Mouse (Mus musculus) urinary bladder, postnatal 4 days (tissue): ENCODE measurements at regions not wholly inside any gene's neighbourhood (a gene's known extent, or its start where the extent isn't known, plus 50 kb on each side); places are given as distances from the start of the nearest gene placed in this dataset.

Source experiments
- DNase-seq, 2 experiments: peaks; one replicate each; pipeline ENCODE4 v3.0.0; 2021 to 2022; ENCODE audit warnings: low spot score in 2 of 2

GRCm38 (mm10) chr10:16592870-16593269 is 1130.1 kb upstream of the Cited2 start:
- no peak for DNase-seq

- DNase-seq, result no peak
These were observed 1123.0 kb upstream of the Cited2 start for GRCm38 (mm10) chr10:16600041-16600440.

DNA sequence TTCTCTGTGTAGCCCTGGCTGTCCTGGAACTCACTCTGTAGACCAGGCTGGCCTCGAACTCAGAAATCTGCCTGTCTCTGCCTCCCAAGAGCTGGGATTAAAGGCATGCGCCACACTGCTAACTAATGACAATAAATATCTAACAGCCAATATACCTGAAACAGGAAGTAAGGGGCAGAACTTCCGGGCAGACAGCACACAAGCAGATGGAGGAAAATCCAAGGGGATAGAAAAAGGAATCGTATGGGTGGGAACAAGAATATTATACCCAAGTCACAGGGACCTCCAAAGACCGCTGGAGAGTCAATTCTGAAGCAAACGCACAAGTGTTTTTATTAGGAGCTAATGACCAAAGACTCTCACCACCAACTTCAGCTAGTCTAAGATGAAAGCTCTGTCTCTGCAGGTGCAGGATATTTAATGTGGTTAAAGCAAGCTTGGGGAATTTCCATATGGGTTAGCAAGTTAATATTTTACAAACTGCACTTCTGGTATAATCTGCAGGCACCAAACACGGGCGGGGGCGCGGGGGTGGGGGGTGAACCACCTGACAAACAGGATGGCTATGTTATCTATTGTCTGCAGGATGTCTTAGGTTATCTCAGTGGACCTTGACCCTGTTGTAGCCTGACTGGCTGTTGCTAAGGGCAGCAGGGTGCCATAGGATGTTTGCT is 1122.3 kb upstream of the Cited2 start:
- no peak for DNase-seq

- no peak for DNase-seq
These were observed 1121.8 kb upstream of the Cited2 start for GRCm38 (mm10) chr10:16601225-16601595.

- no peak for DNase-seq
These were observed 1114.7 kb upstream of the Cited2 start for GRCm38 (mm10) chr10:16608339-16608738.

DNA sequence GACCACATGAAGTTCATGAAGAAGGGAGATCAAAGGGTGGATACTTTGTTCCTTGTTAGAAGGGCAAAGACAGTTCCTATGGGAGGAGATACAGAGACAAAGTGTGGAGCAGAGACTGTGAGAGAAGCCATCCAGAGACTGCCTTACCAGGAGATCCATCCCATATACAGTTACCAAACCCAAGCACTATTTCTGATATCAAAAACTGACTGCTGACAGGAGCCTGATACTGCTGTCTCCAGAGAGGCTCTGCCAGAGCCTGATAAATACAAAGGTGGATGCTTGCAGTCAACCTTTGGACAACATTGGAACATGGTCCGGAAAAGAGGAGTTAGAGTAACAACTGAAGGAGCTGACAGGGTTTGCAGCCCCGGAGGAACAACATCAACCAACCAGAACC is 1104.3 kb upstream of the Cited2 start:
- DNase-seq, result no peak

- no peak for DNase-seq
These were observed 1103.4 kb upstream of the Cited2 start for GRCm38 (mm10) chr10:16619584-16619983.

- DNase-seq, result no peak
These were observed 1102.0 kb upstream of the Cited2 start for GRCm38 (mm10) chr10:16620804-16621559.

GRCm38 (mm10) chr10:16622821-16623220 is 1100.2 kb upstream of the Cited2 start:
- no peak for DNase-seq

DNA sequence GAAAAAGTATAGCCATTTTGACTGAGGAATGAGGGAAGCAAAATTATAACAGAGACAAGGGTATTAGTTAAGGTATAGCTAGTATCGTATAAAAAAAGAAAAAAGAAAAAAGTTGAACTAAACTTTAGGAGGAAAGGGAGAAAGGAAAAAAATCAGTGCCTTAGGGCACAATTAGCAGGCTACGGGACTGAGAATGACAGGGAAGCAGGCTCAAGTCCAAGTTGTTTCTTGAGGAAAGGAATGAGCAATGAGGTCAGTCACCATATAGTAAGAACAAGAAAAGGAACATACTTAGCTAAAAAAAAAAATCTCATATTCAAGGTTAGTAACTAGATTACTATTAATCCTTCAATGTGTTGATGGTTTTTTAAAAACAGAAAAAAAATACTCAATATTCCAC is 1089.8 kb upstream of the Cited2 start:
- DNase-seq, result no peak

DNA sequence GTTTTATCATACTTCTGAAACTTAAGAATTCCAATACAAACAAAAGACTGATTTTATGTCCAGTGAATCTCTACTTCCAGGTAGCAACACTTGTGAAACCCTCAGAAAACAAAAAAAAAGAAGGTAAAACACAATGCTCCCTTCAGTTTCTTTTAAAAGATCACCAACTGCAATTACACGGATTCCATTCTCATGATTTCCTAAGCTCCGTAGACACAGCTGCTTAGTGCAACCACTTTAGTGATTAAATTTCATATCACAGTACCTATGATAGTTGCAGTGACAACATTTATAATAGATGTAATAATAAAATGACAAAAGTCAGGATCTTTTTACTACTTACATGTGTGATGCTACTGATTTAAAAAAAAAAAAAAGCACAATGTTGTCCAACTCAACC is 1087.6 kb upstream of the Cited2 start:
- no peak for DNase-seq

GRCm38 (mm10) chr10:16637006-16637405 is 1086.0 kb upstream of the Cited2 start:
- DNase-seq, result no peak

- DNase-seq, result no peak
These were observed 1084.9 kb upstream of the Cited2 start for GRCm38 (mm10) chr10:16638111-16638510.

- no peak for DNase-seq
These were observed 1082.9 kb upstream of the Cited2 start for GRCm38 (mm10) chr10:16640136-16640535.

DNA sequence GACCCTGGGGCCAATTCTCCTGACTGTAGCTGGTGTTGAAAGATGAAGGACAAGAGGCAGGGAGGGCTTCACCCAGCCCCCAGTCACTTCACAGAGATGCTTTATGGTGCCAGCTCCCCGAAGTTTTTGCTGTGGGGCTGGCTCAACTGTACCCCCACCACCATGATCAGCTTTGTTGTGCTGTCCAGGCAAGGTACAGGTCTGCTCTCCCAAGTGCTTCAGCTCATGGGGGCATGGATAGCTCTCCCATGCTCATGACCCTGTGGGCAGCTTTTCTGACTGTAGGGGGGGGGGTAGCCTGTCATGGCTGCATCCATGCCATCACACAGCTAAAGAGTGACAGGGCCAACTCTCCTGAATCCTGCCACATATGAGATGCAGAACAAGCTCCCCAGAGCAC is 1072.9 kb upstream of the Cited2 start:
- no peak for DNase-seq

DNA sequence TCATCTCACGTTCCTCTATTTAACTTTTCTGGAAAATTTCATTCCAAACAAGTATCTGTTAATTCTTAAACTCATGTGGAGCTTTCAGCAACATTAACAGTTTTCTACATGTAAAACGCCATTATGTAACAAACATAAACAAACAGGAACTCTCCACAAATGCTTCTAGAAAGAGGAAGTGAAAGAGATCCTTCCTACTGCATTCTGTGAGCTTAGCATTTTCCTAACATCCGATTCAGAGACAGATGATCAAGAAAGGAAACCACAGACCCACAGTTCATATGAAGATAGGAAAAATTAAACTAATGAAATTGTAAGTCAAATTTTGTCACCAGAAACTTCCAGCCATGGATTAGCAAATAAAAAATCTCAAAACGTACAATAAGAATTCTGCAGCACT is 1070.6 kb upstream of the Cited2 start:
- DNase-seq, result no peak

DNA sequence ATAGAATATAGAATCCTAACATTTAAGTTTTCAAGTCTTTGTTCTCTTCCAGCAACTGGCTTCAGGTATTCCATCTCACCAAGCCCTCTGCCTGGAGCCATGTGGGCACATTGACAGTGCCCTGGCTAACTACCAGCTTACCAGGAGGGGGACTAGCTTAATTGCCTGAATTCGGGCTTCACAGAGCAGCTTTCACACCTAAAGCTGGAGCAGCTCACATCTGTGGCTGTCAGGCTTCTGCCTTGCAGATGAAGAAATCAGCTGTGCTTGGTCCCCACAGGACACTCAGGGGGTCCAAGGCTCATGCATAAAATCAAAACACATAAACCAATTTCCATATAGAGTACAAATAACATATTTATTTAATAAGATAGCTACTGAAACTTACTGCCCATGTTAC is 1058.5 kb upstream of the Cited2 start:
- DNase-seq, result no peak

- DNase-seq, result no peak
These were observed 1052.7 kb upstream of the Cited2 start for GRCm38 (mm10) chr10:16670286-16670685.

DNA sequence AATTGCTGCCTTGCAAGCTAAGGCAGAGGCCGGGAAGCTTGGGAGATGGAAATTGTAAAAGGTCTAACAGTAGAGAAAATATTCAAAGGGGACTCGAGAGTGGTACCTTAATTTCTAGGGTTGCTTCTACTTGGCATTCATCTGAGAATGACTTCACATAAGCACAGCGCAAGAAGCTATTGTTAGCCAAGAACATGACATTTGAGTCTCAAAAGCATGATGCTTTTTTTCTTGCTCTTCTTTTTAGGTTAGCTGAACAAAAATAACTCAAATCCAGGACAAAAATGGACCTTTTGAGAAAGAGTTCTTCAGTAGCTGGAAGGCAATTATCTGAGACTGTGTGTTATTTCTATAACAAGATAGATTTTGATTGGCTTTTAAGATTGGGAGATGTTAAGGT is 1042.0 kb upstream of the Cited2 start:
- no peak for DNase-seq

GRCm38 (mm10) chr10:16685352-16685751 is 1037.7 kb upstream of the Cited2 start:
- no peak for DNase-seq

- no peak for DNase-seq
These were observed 1016.0 kb upstream of the Cited2 start for GRCm38 (mm10) chr10:16706976-16707375.

- no peak for DNase-seq
These were observed 1009.9 kb upstream of the Cited2 start for GRCm38 (mm10) chr10:16713143-16713542.

DNA sequence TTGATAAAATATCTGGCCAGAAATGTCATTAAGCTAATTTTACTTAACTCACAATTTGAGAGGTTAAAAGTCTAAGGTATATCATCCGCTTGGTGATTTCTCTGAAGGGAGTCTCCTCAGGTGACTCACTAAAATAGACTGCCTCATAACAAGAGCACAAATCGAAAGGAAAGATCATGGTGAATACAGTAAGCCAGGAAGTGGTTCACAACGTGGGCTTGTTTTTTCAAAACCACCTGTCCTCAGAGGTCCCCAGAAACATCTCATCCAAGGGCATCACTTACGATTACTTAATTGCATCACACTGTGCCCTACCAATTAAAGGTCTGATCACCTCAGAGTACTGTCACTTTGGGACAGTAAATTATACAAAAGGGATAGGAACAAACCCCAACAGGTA is 1009.0 kb upstream of the Cited2 start:
- no peak for DNase-seq

GRCm38 (mm10) chr10:16714526-16714925 is 1008.5 kb upstream of the Cited2 start:
- DNase-seq, result no peak
